Mouse (Mus musculus) liver, postnatal 0 days (tissue): ENCODE data around the gene Cmbl.

Source experiments
- CTCF ChIP-seq: sonication (generic); IDR thresholded peaks from 2 replicates; pipeline ENCODE4 v1.5.1; 2016; ENCODE audit warnings: antibody characterized with exemption, low read depth
- EP300 ChIP-seq: IDR thresholded peaks from 2 replicates; pipeline ENCODE4 v1.6.1; 2016; ENCODE audit warnings: antibody characterized with exemption, low read depth, mild to moderate bottlenecking

DNA sequence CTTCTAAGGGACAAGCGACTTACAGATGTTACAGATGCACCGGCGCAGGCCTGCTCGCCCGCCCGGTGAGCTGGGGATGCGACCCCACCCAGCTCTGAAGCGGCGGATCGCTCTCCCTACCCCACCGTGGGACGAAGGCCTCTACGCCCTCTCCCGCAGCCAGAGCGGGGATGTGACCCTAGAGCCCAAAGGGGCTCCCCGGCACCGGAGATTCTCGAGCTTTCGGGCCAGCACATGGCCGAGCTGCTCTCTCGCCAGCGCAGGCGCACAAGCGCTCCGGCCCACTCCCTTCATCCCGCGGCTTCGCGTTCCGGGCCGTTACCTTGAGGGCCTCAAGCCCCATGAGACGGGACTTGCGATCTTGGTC lies 36.1 kb downstream of the Cmbl start:
- TF ChIP-seq CTCF: no peak
- no peak for TF ChIP-seq EP300
